Mouse (Mus musculus): ENCODE measurements around the gene Tnip1.

DNA sequence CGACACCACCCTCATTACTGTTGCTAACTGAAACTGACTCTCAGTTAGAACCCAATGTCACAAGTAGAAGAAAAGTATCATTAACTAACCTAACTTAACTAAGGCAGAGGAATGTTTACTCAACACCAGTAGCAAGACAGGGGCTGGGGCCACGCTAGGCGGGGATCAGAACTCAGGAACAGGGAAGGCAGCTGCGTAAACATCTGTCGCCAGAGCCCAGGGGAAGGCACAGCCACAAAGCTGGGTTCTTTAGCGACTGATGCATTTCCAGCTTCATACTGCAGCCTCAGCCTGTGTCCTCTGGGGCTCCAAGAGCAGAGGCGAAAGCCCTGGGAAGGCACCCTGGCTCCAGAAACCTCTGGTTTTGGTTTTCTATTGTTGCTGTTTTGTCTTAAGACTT, 70.6 kb downstream of the Tnip1 start:
- TF ChIP-seq CTCF (IDR thresholded peaks at IDR 0.05; ENCODE audit: low read depth), result no peak
- no peak for TF ChIP-seq EP300 (IDR thresholded peaks at IDR 0.05; ENCODE audit: low read depth)
